Mouse (Mus musculus) brown adipose tissue, adult 24 weeks (tissue): ENCODE results near the gene Tcf7l2. TPM values are rescaled to one million over a fixed set of nuclear protein-coding genes. Genes with fewer than 3 reads are reported as not detected.
A peak's percentile ranks its signal among the peaks of the same experiment; 100 is the strongest.

Experiments
- H3K27ac ChIP-seq: fragments of 200-500 bp; replicated peaks from 2 replicates; pipeline ENCODE4 v1.5.1; 2012; ENCODE audit warnings: low read depth, mild to moderate bottlenecking, low read length
- H3K4me1 ChIP-seq: fragments of 200-500 bp; 2 replicates; pipeline ENCODE4 v1.6.1; 2012; ENCODE audit warnings: low read length, mixed read lengths; ENCODE audit not compliant: control insufficient read depth, insufficient read depth, insufficient read length
- H3K4me3 ChIP-seq: fragments of 200-500 bp; 2 replicates; pipeline ENCODE4 v1.5.1; 2012; ENCODE audit warnings: low read depth, mild to moderate bottlenecking, low read length, moderate library complexity; ENCODE audit not compliant: insufficient read depth
- polyA plus RNA-seq: library from polyadenylated mRNA; stranded (reverse); fragments of >200 nt; gene quantifications from 2 replicates; pipeline ENCODE4 v1.2.4, GENCODE M21; 2012; ENCODE audit not compliant: missing spikeins, insufficient read depth, insufficient read length

Gene Tcf7l2
- polyA plus RNA-seq, 1 experiment, result 8.1 TPM

GRCm38 (mm10) chr19:55806434-55807193, 65.0 kb downstream of the Tcf7l2 start:
- peak overlapping the region; percentile 13; the same call in 1 of the 2 replicates for H3K27ac ChIP-seq
- H3K4me1 ChIP-seq, result peaks cover 18% of the 10 kb centered on the region
- no peak overlapping the region for H3K4me3 ChIP-seq

- Histone ChIP-seq H3K4me3 (no peak overlapping the region), H3K4me1 (peaks cover 18% of the 10 kb centered on the region), H3K27ac (no peak overlapping the region)
Measured at GRCm38 (mm10) chr19:55807194-55808053, 65.8 kb downstream of the Tcf7l2 start.

DNA sequence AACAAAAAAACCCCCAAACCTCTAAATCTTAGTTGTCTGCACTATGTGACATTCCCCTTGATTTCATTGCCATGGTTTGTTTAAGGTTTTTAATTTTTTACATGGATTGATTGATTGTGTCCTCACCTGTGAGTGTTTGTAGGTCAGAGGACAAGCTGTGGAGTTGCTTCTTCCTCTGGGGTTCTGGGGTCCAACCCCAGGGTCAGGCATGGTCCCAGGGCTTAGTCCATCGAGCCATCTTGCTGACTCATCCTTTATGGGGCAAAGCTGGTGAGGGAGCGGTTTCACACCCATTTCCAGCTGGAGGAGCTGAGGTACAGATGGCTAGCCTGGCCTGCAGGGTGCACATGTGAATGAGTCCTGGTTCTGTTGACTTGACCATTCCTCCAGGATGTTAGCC, 66.7 kb downstream of the Tcf7l2 start:
- Histone ChIP-seq H3K4me3 (no peak overlapping the region), H3K4me1 (peaks cover 18% of the 10 kb centered on the region), H3K27ac (no peak overlapping the region)

GRCm38 (mm10) chr19:55809539-55809938, 67.9 kb downstream of the Tcf7l2 start:
- Histone ChIP-seq H3K4me3 (no peak overlapping the region), H3K4me1 (peaks cover 18% of the 10 kb centered on the region), H3K27ac (no peak overlapping the region)

GRCm38 (mm10) chr19:55812236-55812635, 70.6 kb downstream of the Tcf7l2 start:
- Histone ChIP-seq H3K4me3 (no peak overlapping the region), H3K4me1 (peaks cover 7% of the 10 kb centered on the region), H3K27ac (no peak overlapping the region)

DNA sequence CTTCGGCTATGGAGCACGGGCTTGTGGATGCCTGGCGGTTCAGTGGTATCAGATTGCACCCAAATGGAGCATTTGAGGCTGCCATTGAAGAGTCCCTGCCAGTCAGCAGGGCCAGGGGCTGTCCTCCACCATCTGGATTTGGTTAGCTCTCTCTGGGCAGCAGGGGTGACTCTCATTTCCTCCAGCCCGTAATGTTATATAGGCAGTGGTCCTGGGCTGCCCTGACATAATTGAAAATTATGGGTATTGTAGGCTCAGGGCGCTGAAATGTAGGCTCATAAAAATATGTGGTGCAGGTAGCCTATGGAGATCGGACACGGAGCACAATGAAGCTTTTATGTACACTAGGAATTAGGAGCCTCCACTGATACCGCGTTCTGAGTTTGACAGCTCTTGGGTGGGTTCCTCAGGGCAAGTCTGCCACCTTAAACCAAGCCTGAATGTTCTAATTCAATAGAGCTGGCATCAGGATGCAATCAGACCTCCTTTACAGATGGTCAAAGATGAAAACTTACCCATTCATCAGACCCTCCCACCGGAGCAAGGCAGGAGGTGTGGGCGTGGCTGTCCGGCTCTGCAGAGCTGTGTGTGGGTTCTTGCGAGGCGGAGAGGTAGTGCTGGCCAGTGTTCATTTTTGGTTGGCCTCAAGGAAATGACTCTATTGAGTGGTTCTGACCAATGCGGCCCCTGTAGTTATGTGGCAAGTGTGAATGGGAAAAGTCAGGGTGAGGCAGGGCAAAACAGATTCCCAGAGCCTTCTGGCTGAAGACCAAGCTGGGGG, 73.6 kb downstream of the Tcf7l2 start:
- Histone ChIP-seq H3K27ac (no peak overlapping the region), H3K4me3 (no peak overlapping the region), H3K4me1 (peaks cover 10% of the 10 kb centered on the region)

DNA sequence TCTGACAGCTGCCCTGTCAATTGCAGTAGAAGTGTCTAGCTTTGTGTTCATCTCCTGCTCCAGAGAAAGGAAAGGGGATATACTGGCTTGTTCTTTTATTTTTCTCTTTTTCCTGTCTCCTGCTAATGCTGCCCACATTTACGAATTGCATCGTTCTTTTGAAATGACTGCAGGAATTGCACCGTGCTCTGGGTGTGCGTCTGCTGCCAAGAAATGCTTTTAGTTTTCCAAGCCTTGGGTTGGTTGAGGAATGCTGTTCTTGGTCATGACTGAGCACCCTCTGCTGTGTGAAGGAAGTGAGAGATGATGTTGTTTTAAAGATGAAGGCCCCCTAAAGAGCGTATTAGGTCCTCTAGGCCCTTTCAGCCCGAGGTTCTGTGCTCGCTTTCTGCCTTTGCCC, 75.4 kb downstream of the Tcf7l2 start:
- no peak overlapping the region for H3K4me3 ChIP-seq
- H3K4me1 ChIP-seq, result peaks cover 10% of the 10 kb centered on the region
- no peak overlapping the region for H3K27ac ChIP-seq

GRCm38 (mm10) chr19:55820202-55820601, 78.6 kb downstream of the Tcf7l2 start:
- no peak overlapping the region for H3K4me3 ChIP-seq
- H3K27ac ChIP-seq, result no peak overlapping the region
- peaks cover 10% of the 10 kb centered on the region for H3K4me1 ChIP-seq

DNA sequence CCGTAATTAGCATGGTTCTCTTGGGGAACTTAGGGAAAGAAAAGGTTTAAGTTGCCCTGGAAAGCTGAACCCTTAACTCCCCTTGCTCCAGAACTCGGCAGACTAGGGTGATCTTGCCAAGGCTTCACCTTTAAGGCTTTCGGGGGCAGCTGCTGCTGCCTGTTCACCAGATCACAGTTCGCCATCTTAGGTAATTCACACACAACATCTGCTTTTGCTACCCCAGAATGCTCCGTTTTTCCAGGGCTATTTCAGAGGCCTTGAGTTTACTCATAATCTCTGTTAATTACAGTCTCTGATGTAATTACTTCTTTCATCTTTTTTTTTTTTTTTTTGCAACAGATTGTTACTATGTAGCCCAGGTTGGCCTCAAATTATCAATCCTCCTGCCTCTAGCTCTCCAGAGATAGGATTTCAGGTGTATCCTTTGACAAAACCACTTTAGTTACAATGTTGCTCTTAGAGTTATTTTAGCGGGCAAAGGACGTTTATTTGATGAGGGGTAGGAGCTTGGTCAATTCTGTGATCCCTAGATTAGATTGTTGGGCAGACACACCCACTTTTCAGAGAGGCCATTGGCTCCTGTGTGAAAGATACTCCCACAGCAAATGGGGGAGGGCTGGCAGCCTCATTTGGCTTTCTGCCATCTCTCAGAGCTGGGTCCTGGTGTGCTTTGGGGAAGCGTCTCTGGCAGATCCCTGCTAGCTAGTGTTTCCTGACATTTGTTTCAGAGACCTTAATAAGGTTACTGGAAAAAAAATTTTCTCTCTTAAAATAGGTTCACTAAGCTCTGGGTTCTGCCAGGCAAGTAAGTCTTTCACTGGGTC, 83.6 kb downstream of the Tcf7l2 start:
- Histone ChIP-seq H3K27ac (no peak overlapping the region), H3K4me3 (no peak overlapping the region), H3K4me1 (peaks cover 14% of the 10 kb centered on the region; the same call in 1 of the 2 replicates)

- Histone ChIP-seq H3K4me3 (no peak overlapping the region), H3K4me1 (peaks cover 17% of the 10 kb centered on the region), H3K27ac (no peak overlapping the region)
Measured at GRCm38 (mm10) chr19:55825951-55826507, 84.4 kb downstream of the Tcf7l2 start.

DNA sequence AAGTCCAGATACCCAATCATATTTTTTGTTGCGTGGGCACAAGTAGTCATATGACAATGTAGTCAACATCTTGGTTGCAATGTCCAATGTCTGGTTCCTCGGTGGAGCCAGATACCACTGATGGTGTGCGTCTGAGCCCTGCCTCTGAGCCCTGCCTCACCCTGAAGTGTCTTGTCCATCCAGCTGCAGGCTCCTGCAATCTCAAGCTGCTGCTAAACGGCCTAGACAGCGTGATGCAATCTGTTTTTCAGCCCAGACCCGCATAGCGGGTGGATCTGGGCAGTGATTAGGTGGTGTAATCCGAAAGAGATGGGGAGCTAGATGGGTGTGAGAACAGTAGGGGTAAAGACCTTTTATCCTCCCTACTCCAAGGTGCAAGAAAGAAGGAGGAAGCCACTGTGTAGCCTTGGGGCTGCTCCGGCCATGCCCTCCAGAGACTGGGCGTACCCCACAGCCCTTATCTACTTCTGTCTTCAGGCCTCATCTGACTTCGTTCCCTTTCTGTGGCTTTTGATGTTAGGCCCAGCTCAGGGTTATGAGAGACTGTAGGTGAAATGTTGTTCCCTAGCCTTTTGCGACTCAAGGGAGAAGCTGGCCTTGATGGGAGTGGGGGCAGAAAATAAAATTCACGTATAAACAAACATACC, 86.1 kb downstream of the Tcf7l2 start:
- Histone ChIP-seq H3K4me1 (peaks cover 17% of the 10 kb centered on the region), H3K4me3 (no peak overlapping the region), H3K27ac (no peak overlapping the region)

- peaks cover 10% of the 10 kb centered on the region for H3K4me1 ChIP-seq
- H3K4me3 ChIP-seq, result no peak overlapping the region
- no peak overlapping the region for H3K27ac ChIP-seq
Measured at GRCm38 (mm10) chr19:55830976-55831559, 89.4 kb downstream of the Tcf7l2 start.

DNA sequence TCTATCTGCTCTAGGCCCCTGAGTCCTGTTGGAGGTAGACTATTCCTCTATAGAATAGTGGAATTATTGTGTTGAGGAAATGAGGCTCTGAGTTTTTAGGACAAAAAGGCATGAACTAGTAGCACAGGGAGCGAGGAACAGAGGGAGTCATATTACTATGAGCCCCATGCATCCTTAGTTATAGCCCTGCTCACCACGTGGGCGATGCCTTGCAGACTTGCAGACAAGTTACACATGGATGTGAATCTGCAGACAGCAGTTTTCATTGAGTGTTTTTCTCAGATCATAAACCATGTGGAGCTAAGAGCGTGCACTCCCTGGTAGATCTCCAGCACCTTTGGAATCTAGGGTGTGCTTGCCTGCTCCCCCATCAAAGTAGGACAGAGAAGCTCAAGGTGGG, 90.5 kb downstream of the Tcf7l2 start:
- no peak overlapping the region for H3K4me3 ChIP-seq
- H3K27ac ChIP-seq, result no peak overlapping the region
- H3K4me1 ChIP-seq, result peaks cover 10% of the 10 kb centered on the region
